ENCODE assay signal across 10 mouse cellular contexts in the genomic region with DNA sequence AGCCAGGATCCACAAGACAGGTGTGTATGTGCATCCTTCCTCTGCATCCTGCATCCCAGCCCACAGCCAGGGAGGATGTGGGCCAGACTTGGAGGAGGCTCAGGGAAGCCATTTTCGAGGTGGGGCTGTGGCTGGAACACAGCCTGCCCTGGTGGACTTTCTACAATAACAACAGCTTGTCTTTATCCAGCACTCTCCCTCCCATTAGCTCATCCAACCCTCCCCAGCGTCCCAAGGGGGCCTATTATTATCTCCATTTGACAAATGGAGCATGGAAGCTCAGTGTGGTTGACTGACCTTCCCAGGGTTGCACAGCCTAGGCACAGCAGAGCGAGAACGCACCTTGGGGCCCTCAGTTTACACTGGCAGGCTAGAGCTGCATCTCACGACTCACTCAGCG. TPM values are rescaled to one million over a fixed set of nuclear protein-coding genes. Genes with fewer than 3 reads are reported as not detected.
DNase-seq lines count a peak whose midpoint lies in the region; ATAC-seq and TF ChIP-seq lines count a peak whose summit lies in the region.
"Had no signal": no experiment of that assay in that cellular context is flagged by ENCODE, and none has a peak within 500 bp of the region (broad histone marks: within the 10 kb centered on the region; RNA-seq: fewer than 3 reads in every experiment).

No protein-coding gene starts in this region.

- in situ Hi-C loops in ES-E14 (cut with MboI; ENCODE audit: low sequenced_read_pairs in 2 of 2, unreplicated experiment in 2 of 2) = no loop called here

- no peaks in the 10 kb centered on the region for H3K9me3 ChIP-seq in kidney, embryonic 15.5 days (replicated peaks)
- H3K9me3 ChIP-seq in ES-E14 (ENCODE audit: control insufficient read depth, insufficient read depth, low read depth, low read length) = no peaks in the 10 kb centered on the region
- no peaks in the 10 kb centered on the region for H3K9me3 ChIP-seq in embryonic facial prominence, embryonic 13.5 days
- H3K9me3 ChIP-seq in limb, embryonic 12.5 days = no peaks in the 10 kb centered on the region

- H3K4me3 ChIP-seq in kidney, embryonic 15.5 days (replicated peaks) = no peak overlapping the region
- peak overlapping the region; percentile 20 to 39; a peak in 3 of 4 replicates for H3K4me3 ChIP-seq in ES-E14 (ENCODE audit: insufficient read depth in 1 of 2, low read depth in 1 of 2, low read length in 2 of 2, poor library complexity in 1 of 2, severe bottlenecking in 1 of 2)
- H3K4me3 ChIP-seq in embryonic facial prominence, embryonic 13.5 days = no peak overlapping the region
- H3K4me3 ChIP-seq in limb, embryonic 12.5 days (replicated peaks) = no peak overlapping the region

- ATAC-seq in kidney, embryonic 15.5 days (replicated peaks; ENCODE audit: low FRiP score) = no peak
- 0 out of 2 replicates have a peak, but pooled peaks have one; percentile 35 for ATAC-seq in embryonic facial prominence, embryonic 13.5 days (ENCODE audit: insufficient number of reproducible peaks, insufficient read depth, low FRiP score, low TSS enrichment, low read depth)
- no peak for ATAC-seq in limb, embryonic 12.5 days (ENCODE audit: insufficient number of reproducible peaks, insufficient read depth, low FRiP score, low TSS enrichment, low read depth)
- ATAC-seq: Patski had no signal

- WGBS in kidney, embryonic 15.5 days = 25% methylated on average over 6 of the region's 6 CpGs
- WGBS in embryonic facial prominence, embryonic 13.5 days = 10% methylated on average over 6 of the region's 6 CpGs
- WGBS in limb, embryonic 12.5 days = 21% methylated on average over 6 of the region's 6 CpGs

- no peak for DNase-seq in kidney, adult 11 months
- no peak for DNase-seq in ES-E14 (ENCODE audit: low read depth, low spot score)
- DNase-seq in left cerebral cortex, postnatal 36 days (ENCODE audit: low spot score in 2 of 2) = no peak
- DNase-seq in cerebellum, postnatal 25 days = no peak
- DNase-seq: layer of hippocampus, postnatal 36 days; lung, postnatal 14 days had no signal

- H3K4me2 ChIP-seq in kidney, embryonic 15.5 days = no peak overlapping the region
- H3K4me2 ChIP-seq in embryonic facial prominence, embryonic 13.5 days = no peak overlapping the region
- no peak overlapping the region for H3K4me2 ChIP-seq in limb, embryonic 12.5 days

- H3K9ac ChIP-seq in kidney, embryonic 15.5 days = 0 out of 2 replicates have a peak overlapping the region, but pooled peaks have one; percentile 7
- peak overlapping the region; percentile 4; the same call in 1 of the 2 replicates for H3K9ac ChIP-seq in ES-E14 (ENCODE audit: insufficient read depth, low read depth, low read length, poor library complexity, severe bottlenecking)
- H3K9ac ChIP-seq in embryonic facial prominence, embryonic 13.5 days = no peak overlapping the region
- peak overlapping the region; percentile 34; the same call in 1 of the 2 replicates for H3K9ac ChIP-seq in limb, embryonic 12.5 days (replicated peaks)

- intact Hi-C loops in left cerebral cortex, postnatal 36 days (cut with DNase I) = no loop called here

- no peaks in the 10 kb centered on the region for H3K27me3 ChIP-seq in kidney, embryonic 15.5 days
- no peaks in the 10 kb centered on the region for H3K27me3 ChIP-seq in embryonic facial prominence, embryonic 13.5 days
- peaks cover 4% of the 10 kb centered on the region; the same call in 1 of the 2 replicates for H3K27me3 ChIP-seq in limb, embryonic 12.5 days
- H3K27me3 ChIP-seq: Patski had no signal

- peaks cover 48% of the 10 kb centered on the region for H3K4me1 ChIP-seq in kidney, embryonic 15.5 days
- peaks cover 6 to 34% of the 10 kb centered on the region in 2 experiments; a peak in 2 of 4 replicates for H3K4me1 ChIP-seq in ES-E14 (ENCODE audit: control insufficient read depth in 2 of 2, insufficient read depth in 2 of 2, low read length in 2 of 2, poor library complexity in 1 of 2)
- H3K4me1 ChIP-seq in embryonic facial prominence, embryonic 13.5 days = peaks cover 24% of the 10 kb centered on the region
- peaks cover 26% of the 10 kb centered on the region for H3K4me1 ChIP-seq in limb, embryonic 12.5 days (replicated peaks)

- no peaks in the 10 kb centered on the region for H3K36me3 ChIP-seq in kidney, embryonic 15.5 days
- H3K36me3 ChIP-seq in ES-E14 (ENCODE audit: control insufficient read depth, insufficient read depth, low read length, poor library complexity, severe bottlenecking) = no peaks in the 10 kb centered on the region
- no peaks in the 10 kb centered on the region for H3K36me3 ChIP-seq in embryonic facial prominence, embryonic 13.5 days
- no peaks in the 10 kb centered on the region for H3K36me3 ChIP-seq in limb, embryonic 12.5 days

- H3K27ac ChIP-seq in kidney, embryonic 15.5 days = peak overlapping the region; percentile 7; the same call in 1 of the 2 replicates
- H3K27ac ChIP-seq in ES-E14 (ENCODE audit: insufficient read depth, low read depth, low read length, poor library complexity, severe bottlenecking) = peak overlapping the region; percentile 59
- H3K27ac ChIP-seq in embryonic facial prominence, embryonic 13.5 days = no peak overlapping the region
- no peak overlapping the region for H3K27ac ChIP-seq in limb, embryonic 12.5 days

TF ChIP-seq in ES-E14, 5 proteins besides CTCF, POLR2A, EP300 and RAD21:
- TF ChIP-seq ZC3H11A (IDR thresholded peaks at IDR 0.05; ENCODE audit: borderline replicate concordance, low read depth, low read length) (no peak), ZNF384 (IDR thresholded peaks at IDR 0.05; ENCODE audit: low read depth, low read length) (no peak), CHD2 (IDR thresholded peaks at IDR 0.05; ENCODE audit: low read depth, low read length) (no peak), HCFC1 (IDR thresholded peaks at IDR 0.05; ENCODE audit: borderline replicate concordance, insufficient read depth, low read length) (no peak), MAFK (IDR thresholded peaks at IDR 0.05; ENCODE audit: insufficient read depth, low read depth, low read length) (no peak)
TF ChIP-seq in ES-E14: peak in this region for 0.

RNA-seq across cellular contexts. Expression of a gene that starts 0.5 kb away (rescaled TPM):
- 8.3 and 9.1 TPM in 2 replicates for polyA plus RNA-seq in kidney, embryonic 15.5 days (2015; fragmentation: Nextera tagmentation; extraction: Ambion mirVana)
- 14.4 and 22.5 TPM in 2 replicates for total RNA-seq in ES-E14 (2012; rRNA removed)
- polyA plus RNA-seq in embryonic facial prominence, embryonic 13.5 days (2015; fragmentation: Nextera tagmentation; extraction: Ambion mirVana) = 7.6 and 8.4 TPM in 2 replicates
- 4.6 and 5.1 TPM in 2 replicates for polyA plus RNA-seq in limb, embryonic 12.5 days (2016; fragmentation: Nextera tagmentation; extraction: Ambion mirVana)
- total RNA-seq in left cerebral cortex, postnatal 36 days (2021) = 10 to 100 TPM; 19.7 to 27.1 TPM

RNA-seq across cellular contexts. Expression of a gene that starts 26.7 kb away (rescaled TPM):
- 1.1 and 1.6 TPM in 2 replicates for polyA plus RNA-seq in kidney, embryonic 15.5 days (2015; fragmentation: Nextera tagmentation; extraction: Ambion mirVana)
- 2.0 and 2.1 TPM in 2 replicates for total RNA-seq in ES-E14 (2012; rRNA removed)
- 0.96 and 1.2 TPM in 2 replicates for polyA plus RNA-seq in embryonic facial prominence, embryonic 13.5 days (2015; fragmentation: Nextera tagmentation; extraction: Ambion mirVana)
- 1.2 and 1.9 TPM in 2 replicates for polyA plus RNA-seq in limb, embryonic 12.5 days (2016; fragmentation: Nextera tagmentation; extraction: Ambion mirVana)
- total RNA-seq in left cerebral cortex, postnatal 36 days (2021) = 1 to 10 TPM; 1.3 to 2.1 TPM

Comparison
In these comparisons a context has a peak if more than half of its experiments do, and no peak if none do; other contexts are left out.
1. H3K27ac ChIP-seq: peak in kidney, embryonic 15.5 days (single experiment) and ES-E14 (single experiment); none in embryonic facial prominence, embryonic 13.5 days (single experiment) and limb, embryonic 12.5 days (single experiment).
2. H3K4me3 ChIP-seq: peak in ES-E14 (2 of 2); none in kidney, embryonic 15.5 days (single experiment), embryonic facial prominence, embryonic 13.5 days (single experiment) and limb, embryonic 12.5 days (single experiment).